Mouse (Mus musculus) intestine, embryonic 16.5 days (tissue): ENCODE results near the gene Vmn1r192. TPM values are rescaled to one million over a fixed set of nuclear protein-coding genes. Genes with fewer than 3 reads are reported as not detected.

ENCODE experiments used
- microRNA-seq: library from miRNA; unstranded; fragments of <30 nt; microRNA quantifications from one replicate; pipeline ENCODE4, GENCODE M21; 2016
- polyA plus RNA-seq: library from polyadenylated mRNA; unstranded; fragments of >200 nt; fragmentation: Nextera tagmentation; extraction: Ambion mirVana; gene quantifications from 2 replicates; pipeline ENCODE4 v1.2.1, GENCODE M21; 2015

The Vmn1r192 gene
- polyA plus RNA-seq, 1 experiment from 2014 or later, result not detected

Small RNA genes lying within 50 kb of the gene (microRNA-seq; reads per million reads assigned to microRNA genes)
- gene Gm23282, result not detected
- gene Gm25084, result not detected

Other genes starting within 250 kb of the Vmn1r192 start
- gene Zfp184, start 246.0 kb downstream of the Vmn1r192 start, polyA plus RNA-seq, result 4.4 and 4.7 TPM in 2 replicates
- gene Pom121l2, start 209.9 kb downstream of the Vmn1r192 start, polyA plus RNA-seq, result 0.10 TPM in 1 of 2 replicates, not detected in the other
- gene Prss16, start 181.4 kb downstream of the Vmn1r192 start, polyA plus RNA-seq, result 1.4 and 2.0 TPM in 2 replicates
- 4.6 and 5.1 TPM in 2 replicates for gene Hist1h2ah, start 155.6 kb downstream of the Vmn1r192 start, polyA plus RNA-seq
- gene Hist1h2bk, start 155.3 kb downstream of the Vmn1r192 start, polyA plus RNA-seq, result 1.8 and 2.9 TPM in 2 replicates
- 18.8 and 22.0 TPM in 2 replicates for gene Hist1h4i, start 149.8 kb downstream of the Vmn1r192 start, polyA plus RNA-seq
- gene Hist1h2ag, start 148.2 kb downstream of the Vmn1r192 start, polyA plus RNA-seq, result 17.4 and 30.0 TPM in 2 replicates
- 4.7 and 7.7 TPM in 2 replicates for gene Hist1h2bj, start 147.9 kb downstream of the Vmn1r192 start, polyA plus RNA-seq
- not detected in 2 replicates for gene Vmn1r188, start 106.7 kb downstream of the Vmn1r192 start, polyA plus RNA-seq
- not detected in 2 replicates for gene Vmn1r189, start 85.3 kb downstream of the Vmn1r192 start, polyA plus RNA-seq
- not detected in 2 replicates for gene Vmn1r191, start 7.2 kb downstream of the Vmn1r192 start, polyA plus RNA-seq
- not detected in 2 replicates for gene Vmn1r193, start 32.0 kb upstream of the Vmn1r192 start, polyA plus RNA-seq
- not detected in 2 replicates for gene Vmn1r194, start 53.1 kb upstream of the Vmn1r192 start, polyA plus RNA-seq
- not detected in 2 replicates for gene Vmn1r195, start 79.4 kb upstream of the Vmn1r192 start, polyA plus RNA-seq
- gene Vmn1r196, start 98.8 kb upstream of the Vmn1r192 start, polyA plus RNA-seq, result not detected in 2 replicates
- not detected in 2 replicates for gene Vmn1r197, start 133.4 kb upstream of the Vmn1r192 start, polyA plus RNA-seq
- not detected in 2 replicates for gene Vmn1r198, start 159.2 kb upstream of the Vmn1r192 start, polyA plus RNA-seq
- gene Vmn1r199, start 188.7 kb upstream of the Vmn1r192 start, polyA plus RNA-seq, result not detected in 2 replicates
- not detected in 2 replicates for gene Vmn1r200, start 199.2 kb upstream of the Vmn1r192 start, polyA plus RNA-seq